Mouse (Mus musculus) hindbrain, embryonic 14.5 days (tissue): ENCODE data around the gene Slc22a1. TPM values are rescaled to one million over a fixed set of nuclear protein-coding genes. Genes with fewer than 3 reads are reported as not detected.

Experiments used
- ATAC-seq: fragments of 200-750 bp; cut with Nextera tagmentation; 2 replicates; pipeline ENCODE4 v1.8.0; 2017; ENCODE audit warnings: moderate number of reproducible peaks, mild to moderate bottlenecking, moderate TSS enrichment, moderate library complexity; ENCODE audit not compliant: low FRiP score
- DNase-seq: peaks from one replicate; pipeline ENCODE4 v3.0.0-alpha.2; 2015; ENCODE audit warnings: low spot score
- H3K27ac ChIP-seq: fragments of 300-500 bp; sonication (generic); 2 replicates; pipeline ENCODE4 v1.5.1; 2014; ENCODE audit warnings: mild to moderate bottlenecking, moderate library complexity
- H3K27me3 ChIP-seq: fragments of 300-500 bp; sonication (generic); 2 replicates; pipeline ENCODE4 v1.6.1; 2014; ENCODE audit warnings: mild to moderate bottlenecking, low read length, mixed read lengths; ENCODE audit not compliant: control insufficient read depth, insufficient read depth
- H3K36me3 ChIP-seq: fragments of 300-500 bp; sonication (generic); replicated peaks from 2 replicates; pipeline ENCODE4 v1.6.1; 2014; ENCODE audit not compliant: control insufficient read depth, insufficient read depth
- H3K4me1 ChIP-seq: fragments of 300-500 bp; sonication (generic); replicated peaks from 2 replicates; pipeline ENCODE4 v1.6.1; 2014; ENCODE audit warnings: antibody characterized with exemption, low read length, mixed read lengths; ENCODE audit not compliant: control insufficient read depth, insufficient read depth
- H3K4me2 ChIP-seq: fragments of 300-500 bp; sonication (generic); replicated peaks from 2 replicates; pipeline ENCODE4 v1.6.1; 2014; ENCODE audit warnings: mild to moderate bottlenecking, moderate library complexity
- H3K4me3 ChIP-seq: fragments of 300-500 bp; sonication (generic); replicated peaks from 2 replicates; pipeline ENCODE4 v1.5.1; 2014; ENCODE audit warnings: mild to moderate bottlenecking, low read length
- H3K9ac ChIP-seq: fragments of 300-500 bp; sonication (generic); 2 replicates; pipeline ENCODE4 v1.6.1; 2014
- H3K9me3 ChIP-seq: fragments of 300-500 bp; sonication (generic); 2 replicates; pipeline ENCODE4 v1.6.1; 2016; ENCODE audit warnings: low read length; ENCODE audit not compliant: control insufficient read depth
- WGBS: fragments of 180-500 bp; shearing (Covaris S2); extraction: QIAGEN DNeasy Blood & Tissue Kit; methylation state at CpG from one replicate; pipeline ENCODE4 v1.1.7; 2014; 5-methylcytosine and 5-hydroxymethylcytosine counted together
- polyA plus RNA-seq: library from polyadenylated mRNA; unstranded; fragments of >200 nt; fragmentation: Nextera tagmentation; extraction: Ambion mirVana; gene quantifications from 2 replicates; pipeline ENCODE4 v1.2.1, GENCODE M21; 2014

The Slc22a1 gene
- polyA plus RNA-seq, 1 experiment from 2014 or later: not detected

DNA sequence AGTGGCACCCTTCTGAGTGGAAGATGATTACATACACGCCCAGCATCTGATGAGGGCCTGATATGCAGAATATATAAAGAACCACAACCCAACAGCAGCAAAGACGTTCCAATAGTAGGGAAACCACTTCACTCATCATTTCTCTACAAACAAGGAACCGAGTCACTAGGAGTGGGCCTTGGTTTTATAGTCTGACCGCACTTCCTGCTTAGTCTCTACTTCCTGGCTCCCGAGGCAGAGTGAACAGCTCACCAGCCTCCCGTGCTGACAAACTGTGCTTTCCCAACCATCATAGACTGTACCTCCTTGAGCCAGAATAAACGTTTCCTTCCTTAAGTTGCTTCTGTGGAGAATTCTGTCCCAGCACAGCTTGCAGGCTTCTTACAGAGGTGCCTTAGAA lies 19.8 kb downstream of the Slc22a1 start:
- no peaks in the 10 kb centered on the region for H3K9me3 ChIP-seq
- H3K4me1 ChIP-seq: no peaks in the 10 kb centered on the region
- ATAC-seq (no peak), DNase-seq (no peak)
- 86% methylated on average over 7 of the region's 7 CpGs for WGBS
- no peaks in the 10 kb centered on the region for H3K27me3 ChIP-seq
- H3K4me3 ChIP-seq: no peak overlapping the region
- H3K4me2 ChIP-seq: no peak overlapping the region
- H3K9ac ChIP-seq: no peak overlapping the region
- H3K36me3 ChIP-seq: no peaks in the 10 kb centered on the region
- H3K27ac ChIP-seq: no peak overlapping the region

DNA sequence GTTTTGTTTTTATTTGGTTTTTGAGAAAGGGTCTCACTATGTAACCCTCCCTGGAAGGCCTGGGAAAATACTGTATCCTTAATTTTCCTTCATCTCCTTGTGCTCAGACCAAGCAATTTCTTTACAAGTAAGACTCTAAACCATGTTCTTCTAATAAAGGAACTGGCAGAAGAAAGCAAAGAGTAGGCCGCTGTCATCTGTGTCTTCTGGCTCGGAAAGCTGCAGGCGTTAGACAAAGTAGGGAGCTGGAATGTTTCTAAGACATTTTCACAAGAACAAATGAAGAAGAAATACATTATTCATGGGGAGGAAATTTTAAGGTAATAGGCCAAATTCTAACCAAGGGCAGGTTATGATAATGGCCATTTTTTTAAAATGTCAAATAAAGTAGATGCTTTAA lies 21.6 kb downstream of the Slc22a1 start:
- Histone ChIP-seq H3K9ac (no peak overlapping the region), H3K9me3 (no peaks in the 10 kb centered on the region), H3K27ac (no peak overlapping the region), H3K4me3 (no peak overlapping the region), H3K4me1 (no peaks in the 10 kb centered on the region), H3K36me3 (no peaks in the 10 kb centered on the region), H3K4me2 (no peak overlapping the region), H3K27me3 (no peaks in the 10 kb centered on the region)
- ATAC-seq (no peak), DNase-seq (no peak)
- WGBS: 71% methylated on average over 3 of the region's 3 CpGs

- no peaks in the 10 kb centered on the region for H3K4me1 ChIP-seq
- WGBS: 93% methylated on average over 11 of the region's 11 CpGs
Measured at GRCm38 (mm10) chr17:12652604-12653003, 23.0 kb downstream of the Slc22a1 start.

DNA sequence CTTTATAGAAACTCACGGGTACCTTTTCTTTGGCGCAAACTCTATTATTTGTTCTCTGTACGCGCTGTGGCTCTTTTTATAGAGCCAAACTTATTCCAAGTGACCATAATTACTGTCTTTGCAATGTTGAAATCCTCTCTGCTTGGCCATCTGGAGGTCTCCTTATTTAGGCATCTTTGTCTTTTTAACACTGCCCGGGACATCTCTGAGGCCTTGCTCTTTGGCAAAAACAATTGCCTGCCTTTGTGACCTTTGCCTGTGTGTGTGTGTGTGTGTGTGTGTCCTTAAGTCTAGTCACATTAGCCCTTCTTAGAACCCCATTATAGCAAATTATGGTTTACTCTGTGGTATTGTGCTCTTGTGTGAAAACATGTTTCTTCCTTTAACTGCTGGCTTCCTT lies 30.2 kb downstream of the Slc22a1 start:
- H3K36me3 ChIP-seq: no peaks in the 10 kb centered on the region
- H3K27ac ChIP-seq: no peak overlapping the region
- WGBS: 78% methylated on average over 5 of the region's 5 CpGs
- ATAC-seq (no peak), DNase-seq (no peak)
- no peaks in the 10 kb centered on the region for H3K9me3 ChIP-seq
- no peak overlapping the region for H3K4me3 ChIP-seq
- H3K4me1 ChIP-seq: no peaks in the 10 kb centered on the region
- no peak overlapping the region for H3K9ac ChIP-seq
- H3K4me2 ChIP-seq: no peak overlapping the region
- H3K27me3 ChIP-seq: no peaks in the 10 kb centered on the region

More at GRCm38 (mm10) chr17:12652604-12653003, 23.0 kb downstream of the Slc22a1 start:
- Histone ChIP-seq H3K4me2 (no peak overlapping the region), H3K4me3 (no peak overlapping the region), H3K27ac (no peak overlapping the region), H3K27me3 (no peaks in the 10 kb centered on the region), H3K9ac (no peak overlapping the region), H3K36me3 (no peaks in the 10 kb centered on the region), H3K9me3 (no peaks in the 10 kb centered on the region)
- no peak for DNase-seq
- ATAC-seq: no peak

- Histone ChIP-seq H3K27me3 (no peaks in the 10 kb centered on the region), H3K4me2 (no peak overlapping the region), H3K9ac (no peak overlapping the region), H3K27ac (no peak overlapping the region), H3K4me3 (no peak overlapping the region), H3K36me3 (no peaks in the 10 kb centered on the region), H3K9me3 (no peaks in the 10 kb centered on the region), H3K4me1 (no peaks in the 10 kb centered on the region)
- WGBS: 84% methylated on average over 4 of the region's 4 CpGs
- DNase-seq (no peak), ATAC-seq (no peak)
Measured at GRCm38 (mm10) chr17:12641087-12641486, 34.5 kb downstream of the Slc22a1 start.

- H3K27me3 ChIP-seq: no peaks in the 10 kb centered on the region
- no peak for ATAC-seq
- H3K4me3 ChIP-seq: no peak overlapping the region
- no peak overlapping the region for H3K9ac ChIP-seq
- H3K9me3 ChIP-seq: no peaks in the 10 kb centered on the region
- H3K36me3 ChIP-seq: no peaks in the 10 kb centered on the region
- DNase-seq: no peak
- H3K27ac ChIP-seq: no peak overlapping the region
- WGBS: 89% methylated on average over 3 of the region's 3 CpGs
- no peak overlapping the region for H3K4me2 ChIP-seq
- no peaks in the 10 kb centered on the region for H3K4me1 ChIP-seq
Measured at GRCm38 (mm10) chr17:12639585-12639984, 36.0 kb downstream of the Slc22a1 start.

- Histone ChIP-seq H3K4me2 (no peak overlapping the region), H3K27me3 (no peaks in the 10 kb centered on the region), H3K36me3 (no peaks in the 10 kb centered on the region), H3K9ac (no peak overlapping the region), H3K4me1 (no peaks in the 10 kb centered on the region), H3K27ac (no peak overlapping the region), H3K4me3 (no peak overlapping the region), H3K9me3 (no peaks in the 10 kb centered on the region)
- 63% methylated on average over 4 of the region's 4 CpGs for WGBS
- ATAC-seq (no peak), DNase-seq (no peak)
Measured at GRCm38 (mm10) chr17:12634814-12635213, 40.8 kb downstream of the Slc22a1 start.

DNA sequence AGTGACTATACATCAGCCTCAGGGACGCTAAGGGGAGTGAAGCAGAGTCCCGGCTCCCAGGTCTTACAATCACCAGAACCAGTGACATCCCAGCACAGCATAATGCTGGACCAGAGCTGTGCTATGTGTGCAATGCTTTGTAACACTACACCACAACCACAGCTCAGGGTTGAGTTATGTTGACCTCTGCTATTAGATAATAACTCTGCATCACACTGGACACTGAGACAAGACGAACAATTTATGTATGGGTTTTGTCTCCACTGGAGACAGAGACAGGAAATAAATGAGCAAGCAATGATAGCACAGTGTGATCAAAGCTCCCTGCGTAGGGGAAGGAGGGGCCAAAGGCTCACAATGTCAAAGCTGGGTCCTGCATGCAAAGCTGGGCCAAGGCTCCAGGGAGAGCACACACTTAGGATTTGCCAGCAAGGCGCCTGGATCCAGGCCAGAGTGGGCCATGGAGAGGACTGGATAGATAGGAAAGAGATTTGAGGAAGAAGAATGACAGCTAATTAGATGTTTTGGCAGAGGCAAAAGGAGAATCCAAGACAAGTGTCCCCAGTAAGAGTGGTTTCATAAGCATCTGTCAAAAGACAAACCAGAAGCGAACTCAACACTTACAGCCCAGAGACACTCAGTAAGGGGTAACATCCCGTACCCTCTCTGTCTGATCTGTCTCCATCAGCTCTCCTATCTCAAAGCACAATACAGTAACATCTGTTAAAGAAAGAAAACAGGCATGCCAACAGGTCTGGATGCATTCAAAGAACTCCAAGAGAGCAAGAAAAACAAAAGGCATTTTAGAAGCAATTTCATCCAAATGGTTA lies 43.6 kb downstream of the Slc22a1 start:
- Histone ChIP-seq H3K9ac (no peak overlapping the region), H3K4me2 (no peak overlapping the region), H3K27ac (no peak overlapping the region), H3K27me3 (no peaks in the 10 kb centered on the region), H3K9me3 (no peaks in the 10 kb centered on the region), H3K36me3 (no peaks in the 10 kb centered on the region), H3K4me3 (no peak overlapping the region), H3K4me1 (no peaks in the 10 kb centered on the region)
- DNase-seq (no peak), ATAC-seq (no peak)
- 40% methylated on average over 7 of the region's 7 CpGs for WGBS

GRCm38 (mm10) chr17:12630976-12631730 lies 44.5 kb downstream of the Slc22a1 start:
- ATAC-seq: no peak
- Histone ChIP-seq H3K4me3 (no peak overlapping the region), H3K4me1 (no peaks in the 10 kb centered on the region), H3K27ac (no peak overlapping the region), H3K4me2 (no peak overlapping the region), H3K36me3 (no peaks in the 10 kb centered on the region), H3K27me3 (no peaks in the 10 kb centered on the region), H3K9ac (no peak overlapping the region), H3K9me3 (no peaks in the 10 kb centered on the region)
- no peak for DNase-seq
- WGBS: 46% methylated on average over 6 of the region's 6 CpGs
